Mouse (Mus musculus) hindbrain, embryonic 14.5 days (tissue): ENCODE measurements at regions not wholly inside any gene's neighbourhood (a gene's known extent, or its start where the extent isn't known, plus 50 kb on each side); places are given as distances from the start of the nearest gene placed in this dataset.

Source experiments
- ATAC-seq: fragments of 200-750 bp; cut with Nextera tagmentation; 2 replicates; pipeline ENCODE4 v1.8.0; 2017; ENCODE audit warnings: moderate number of reproducible peaks, mild to moderate bottlenecking, moderate TSS enrichment, moderate library complexity; ENCODE audit not compliant: low FRiP score
- DNase-seq: peaks from one replicate; pipeline ENCODE4 v3.0.0-alpha.2; 2015; ENCODE audit warnings: low spot score
- H3K27ac ChIP-seq: fragments of 300-500 bp; sonication (generic); 2 replicates; pipeline ENCODE4 v1.5.1; 2014; ENCODE audit warnings: mild to moderate bottlenecking, moderate library complexity
- H3K27me3 ChIP-seq: fragments of 300-500 bp; sonication (generic); 2 replicates; pipeline ENCODE4 v1.6.1; 2014; ENCODE audit warnings: mild to moderate bottlenecking, low read length, mixed read lengths; ENCODE audit not compliant: control insufficient read depth, insufficient read depth
- H3K36me3 ChIP-seq: fragments of 300-500 bp; sonication (generic); replicated peaks from 2 replicates; pipeline ENCODE4 v1.6.1; 2014; ENCODE audit not compliant: control insufficient read depth, insufficient read depth
- H3K4me1 ChIP-seq: fragments of 300-500 bp; sonication (generic); replicated peaks from 2 replicates; pipeline ENCODE4 v1.6.1; 2014; ENCODE audit warnings: antibody characterized with exemption, low read length, mixed read lengths; ENCODE audit not compliant: control insufficient read depth, insufficient read depth
- H3K4me2 ChIP-seq: fragments of 300-500 bp; sonication (generic); replicated peaks from 2 replicates; pipeline ENCODE4 v1.6.1; 2014; ENCODE audit warnings: mild to moderate bottlenecking, moderate library complexity
- H3K4me3 ChIP-seq: fragments of 300-500 bp; sonication (generic); replicated peaks from 2 replicates; pipeline ENCODE4 v1.5.1; 2014; ENCODE audit warnings: mild to moderate bottlenecking, low read length
- H3K9ac ChIP-seq: fragments of 300-500 bp; sonication (generic); 2 replicates; pipeline ENCODE4 v1.6.1; 2014
- H3K9me3 ChIP-seq: fragments of 300-500 bp; sonication (generic); 2 replicates; pipeline ENCODE4 v1.6.1; 2016; ENCODE audit warnings: low read length; ENCODE audit not compliant: control insufficient read depth
- WGBS: fragments of 180-500 bp; shearing (Covaris S2); extraction: QIAGEN DNeasy Blood & Tissue Kit; methylation state at CpG from one replicate; pipeline ENCODE4 v1.1.7; 2014; 5-methylcytosine and 5-hydroxymethylcytosine counted together

DNA sequence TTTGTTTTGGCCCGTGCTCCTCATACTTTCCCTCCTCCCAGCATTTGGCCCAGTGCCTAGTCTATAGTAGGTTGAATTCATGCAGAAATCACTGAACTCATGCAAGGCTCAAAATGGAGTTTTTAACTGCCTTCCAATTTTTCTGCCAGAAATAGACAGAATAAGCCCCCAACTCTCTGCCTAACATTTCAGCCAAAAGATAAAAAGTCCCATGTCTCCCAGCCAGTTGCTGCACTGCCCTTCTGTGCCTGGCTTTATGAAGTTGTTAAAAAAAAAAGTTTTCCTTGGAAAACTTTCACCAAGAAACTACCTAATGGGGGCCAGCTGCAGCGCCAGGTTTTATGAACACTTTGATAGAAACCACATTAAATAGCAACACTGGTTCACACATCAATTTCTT lies 222.0 kb downstream of the Zic3 start:
- Histone ChIP-seq H3K36me3 (no peaks in the 10 kb centered on the region), H3K4me1 (no peaks in the 10 kb centered on the region), H3K27ac (no peak overlapping the region), H3K9me3 (no peaks in the 10 kb centered on the region), H3K4me2 (no peak overlapping the region), H3K9ac (no peak overlapping the region), H3K4me3 (no peak overlapping the region), H3K27me3 (no peaks in the 10 kb centered on the region)
- no peak for ATAC-seq
- peak; percentile 24 for DNase-seq
- 88% methylated on average over 2 of the region's 2 CpGs for WGBS

DNA sequence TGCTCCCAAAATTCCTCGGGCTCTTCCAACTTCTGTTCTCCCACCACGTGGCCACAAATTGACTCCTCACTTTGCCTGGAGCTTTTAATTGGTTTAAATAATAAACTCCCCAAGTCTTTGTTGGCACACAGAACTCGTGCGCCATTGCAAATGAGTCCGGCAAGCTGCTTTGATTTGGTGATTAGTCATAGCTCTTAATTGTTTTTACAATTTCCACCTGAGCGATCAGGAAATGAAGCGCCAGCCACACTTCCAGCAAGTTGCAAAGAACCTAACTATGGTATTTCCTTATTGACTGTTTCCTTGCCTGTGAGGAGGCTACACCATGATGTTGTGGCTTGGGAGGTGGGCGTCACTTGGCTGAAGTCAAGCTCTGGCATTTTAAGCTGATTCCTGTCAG lies 233.5 kb downstream of the Zic3 start:
- H3K27me3 ChIP-seq, result no peaks in the 10 kb centered on the region
- H3K4me1 ChIP-seq, result no peaks in the 10 kb centered on the region
- no peak for DNase-seq
- no peaks in the 10 kb centered on the region for H3K9me3 ChIP-seq
- no peak for ATAC-seq
- H3K27ac ChIP-seq, result no peak overlapping the region
- H3K9ac ChIP-seq, result no peak overlapping the region
- 41% methylated on average over 8 of the region's 8 CpGs for WGBS
- no peak overlapping the region; the same call in 1 of the 2 replicates for H3K4me2 ChIP-seq
- no peak overlapping the region for H3K4me3 ChIP-seq
- H3K36me3 ChIP-seq, result no peaks in the 10 kb centered on the region

GRCm38 (mm10) chrX:58282903-58283302 lies 260.4 kb downstream of the Zic3 start:
- no peak for ATAC-seq

DNA sequence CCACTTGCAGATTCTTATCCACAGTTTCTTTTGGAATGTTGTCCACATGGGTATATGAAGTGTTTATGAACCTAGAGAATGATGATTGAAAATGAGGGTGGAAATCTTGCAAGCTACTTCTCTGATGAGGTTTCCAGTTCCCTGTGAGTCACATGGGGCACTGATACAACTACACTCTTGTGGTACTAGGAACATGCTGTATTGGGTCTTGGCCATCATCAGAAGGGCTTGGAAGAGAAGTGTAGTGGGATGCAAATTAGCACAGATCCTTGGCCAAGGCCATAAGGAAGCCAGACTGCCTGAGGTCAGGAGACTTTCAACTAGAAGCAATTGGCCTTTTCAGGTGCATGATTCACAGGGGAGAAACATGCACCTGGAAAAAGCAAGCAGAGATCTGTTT lies 300.3 kb downstream of the Zic3 start:
- Histone ChIP-seq H3K9me3 (no peaks in the 10 kb centered on the region), H3K4me2 (no peak overlapping the region), H3K4me3 (no peak overlapping the region), H3K9ac (no peak overlapping the region), H3K4me1 (no peaks in the 10 kb centered on the region), H3K27ac (no peak overlapping the region), H3K27me3 (no peaks in the 10 kb centered on the region), H3K36me3 (no peaks in the 10 kb centered on the region)
- DNase-seq (no peak), ATAC-seq (no peak)

More at GRCm38 (mm10) chrX:58282903-58283302, 260.4 kb downstream of the Zic3 start:
- Histone ChIP-seq H3K4me3 (no peak overlapping the region), H3K4me2 (no peak overlapping the region), H3K36me3 (no peaks in the 10 kb centered on the region), H3K9me3 (no peaks in the 10 kb centered on the region), H3K9ac (no peak overlapping the region), H3K4me1 (no peaks in the 10 kb centered on the region), H3K27me3 (no peaks in the 10 kb centered on the region), H3K27ac (no peak overlapping the region)
- 93% methylated on average over 2 of the region's 2 CpGs for WGBS
- no peak for DNase-seq

GRCm38 (mm10) chrX:58351606-58352005 lies 329.1 kb downstream of the Zic3 start:
- no peaks in the 10 kb centered on the region for H3K4me1 ChIP-seq
- H3K27me3 ChIP-seq, result no peaks in the 10 kb centered on the region
- DNase-seq, result no peak
- no peaks in the 10 kb centered on the region for H3K36me3 ChIP-seq
- H3K9me3 ChIP-seq, result no peaks in the 10 kb centered on the region
- H3K4me2 ChIP-seq, result no peak overlapping the region
- 93% methylated on average over 5 of the region's 5 CpGs for WGBS
- no peak overlapping the region for H3K9ac ChIP-seq
- H3K27ac ChIP-seq, result no peak overlapping the region
- no peak overlapping the region for H3K4me3 ChIP-seq
- ATAC-seq, result no peak

GRCm38 (mm10) chrX:58377926-58378325 lies 355.4 kb downstream of the Zic3 start:
- H3K4me2 ChIP-seq, result no peak overlapping the region
- ATAC-seq, result no peak

More at GRCm38 (mm10) chrX:58377926-58378325, 355.4 kb downstream of the Zic3 start:
- peak; percentile 66 for DNase-seq
- Histone ChIP-seq H3K9me3 (no peaks in the 10 kb centered on the region), H3K27me3 (no peaks in the 10 kb centered on the region), H3K9ac (no peak overlapping the region), H3K4me3 (no peak overlapping the region), H3K4me1 (no peaks in the 10 kb centered on the region), H3K27ac (no peak overlapping the region), H3K36me3 (no peaks in the 10 kb centered on the region)
- WGBS, result 63% methylated on average over 3 of the region's 3 CpGs
